Mouse (Mus musculus): ENCODE measurements around the gene Exoc4.

Gene Exoc4

GRCm38 (mm10) chr6:33763245-33763644 lies 514.4 kb downstream of the Exoc4 start:
- no peak for DNase-seq (ENCODE audit: low spot score)

- no peak for DNase-seq (ENCODE audit: low spot score)
Observed at GRCm38 (mm10) chr6:33763970-33764369, 515.1 kb downstream of the Exoc4 start.

DNA sequence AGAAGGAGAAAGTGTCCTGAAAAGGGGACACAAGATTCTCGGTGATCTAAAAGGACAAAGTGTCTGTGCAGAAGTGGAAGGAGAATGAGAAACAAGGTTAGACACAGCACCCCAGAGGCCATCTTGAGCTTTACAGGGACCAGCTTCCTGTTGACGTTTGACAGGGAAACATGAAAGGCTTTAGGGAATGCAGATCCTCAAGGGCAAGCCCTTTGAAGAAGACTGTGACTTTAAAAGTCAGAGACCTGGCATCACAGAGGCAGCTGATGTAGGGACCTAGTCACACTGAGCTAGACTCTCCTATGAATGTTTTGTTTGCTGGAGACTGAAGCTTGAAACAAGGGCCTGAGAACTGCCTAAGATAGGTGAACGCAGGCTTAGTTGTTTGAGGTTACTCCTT lies 520.4 kb downstream of the Exoc4 start:
- no peak for DNase-seq (ENCODE audit: low spot score)

- DNase-seq (ENCODE audit: low spot score): no peak
Observed at GRCm38 (mm10) chr6:33770021-33770420, 521.1 kb downstream of the Exoc4 start.

GRCm38 (mm10) chr6:33772551-33773315 lies 523.8 kb downstream of the Exoc4 start:
- DNase-seq (ENCODE audit: low spot score): no peak

DNA sequence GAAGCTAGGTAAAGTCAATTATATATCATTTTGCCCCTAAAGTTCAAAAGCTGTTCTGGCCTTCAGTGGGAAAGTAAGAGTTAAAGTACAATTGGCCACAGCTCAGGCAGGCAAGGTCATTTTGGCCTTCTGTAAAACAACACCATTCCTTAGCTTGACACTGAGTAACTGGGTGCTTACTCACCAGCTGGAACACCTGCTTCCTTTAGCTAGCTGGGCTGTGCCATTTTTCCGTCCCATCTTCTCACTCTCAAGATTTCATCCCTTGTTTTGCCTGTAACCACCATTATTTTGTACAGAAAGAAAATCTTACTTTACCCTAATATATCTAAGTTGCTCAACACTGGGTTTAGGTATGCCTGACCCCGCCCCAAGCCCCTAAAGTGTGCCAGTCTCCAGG lies 543.7 kb downstream of the Exoc4 start:
- no peak for DNase-seq (ENCODE audit: low spot score)

DNA sequence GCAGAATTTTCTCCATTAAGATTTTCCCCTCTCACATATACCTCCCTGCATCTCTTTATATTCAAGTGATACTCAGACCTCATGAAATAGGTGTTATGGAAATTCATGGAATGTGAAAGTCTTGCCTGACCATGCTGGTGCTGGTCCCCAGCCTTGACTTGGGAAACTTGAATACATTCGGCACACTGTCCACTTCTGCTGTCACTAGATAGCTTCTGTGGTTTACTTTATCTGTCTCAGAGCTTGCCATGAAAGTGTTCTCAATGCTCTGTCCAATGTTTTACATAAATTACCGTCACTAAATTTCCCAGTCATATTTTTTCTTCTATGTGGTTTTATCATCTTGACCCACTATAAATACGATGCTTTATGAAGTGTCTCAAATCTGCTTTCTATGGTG lies 552.4 kb downstream of the Exoc4 start:
- DNase-seq (ENCODE audit: low spot score): no peak

- no peak for DNase-seq (ENCODE audit: low spot score)
Observed at GRCm38 (mm10) chr6:33803481-33804098, 554.7 kb downstream of the Exoc4 start.

DNA sequence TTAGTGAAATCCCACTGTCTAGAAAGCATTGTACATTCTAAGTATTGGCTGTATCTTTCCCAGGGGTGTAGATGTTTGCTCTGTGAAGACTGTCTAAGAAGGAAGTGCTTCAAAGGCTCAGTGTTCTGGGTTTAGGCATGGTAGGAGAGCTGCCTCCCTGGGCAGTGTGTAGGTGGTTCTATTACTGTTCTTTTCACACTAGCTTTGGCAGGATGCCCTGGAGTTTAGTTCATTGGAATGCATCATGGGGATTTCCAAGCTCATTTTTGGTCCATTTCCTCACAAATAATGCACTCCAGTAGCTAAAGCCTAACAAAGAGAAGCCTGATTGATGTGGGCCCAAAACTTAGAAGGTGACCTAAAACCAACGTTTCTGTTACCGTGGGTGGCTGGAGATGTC lies 555.9 kb downstream of the Exoc4 start:
- DNase-seq (ENCODE audit: low spot score): peak; percentile 81

GRCm38 (mm10) chr6:33806072-33806782 lies 557.3 kb downstream of the Exoc4 start:
- no peak for DNase-seq (ENCODE audit: low spot score)

DNA sequence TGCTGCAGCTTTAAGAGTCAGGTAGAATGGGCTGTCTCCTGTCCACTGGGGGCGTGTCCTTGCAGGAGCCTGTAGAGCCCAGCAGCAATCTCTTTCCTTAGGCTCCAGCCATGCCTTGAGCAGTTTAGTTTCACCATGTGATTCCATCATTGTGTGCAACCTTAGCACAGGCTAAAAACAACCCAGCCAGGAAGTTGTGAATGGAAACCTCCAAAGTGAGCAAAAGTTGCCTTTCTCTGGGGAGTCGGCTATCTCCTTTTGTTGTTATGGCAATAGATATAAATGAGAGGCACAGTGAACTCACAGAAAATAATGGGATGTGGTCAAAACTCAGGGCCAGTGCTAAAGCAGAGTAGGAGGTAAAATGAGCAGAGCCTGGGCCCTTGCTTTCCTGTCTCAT lies 565.5 kb downstream of the Exoc4 start:
- no peak for DNase-seq (ENCODE audit: low spot score)

GRCm38 (mm10) chr6:33823171-33823570 lies 574.3 kb downstream of the Exoc4 start:
- DNase-seq (ENCODE audit: low spot score): no peak

DNA sequence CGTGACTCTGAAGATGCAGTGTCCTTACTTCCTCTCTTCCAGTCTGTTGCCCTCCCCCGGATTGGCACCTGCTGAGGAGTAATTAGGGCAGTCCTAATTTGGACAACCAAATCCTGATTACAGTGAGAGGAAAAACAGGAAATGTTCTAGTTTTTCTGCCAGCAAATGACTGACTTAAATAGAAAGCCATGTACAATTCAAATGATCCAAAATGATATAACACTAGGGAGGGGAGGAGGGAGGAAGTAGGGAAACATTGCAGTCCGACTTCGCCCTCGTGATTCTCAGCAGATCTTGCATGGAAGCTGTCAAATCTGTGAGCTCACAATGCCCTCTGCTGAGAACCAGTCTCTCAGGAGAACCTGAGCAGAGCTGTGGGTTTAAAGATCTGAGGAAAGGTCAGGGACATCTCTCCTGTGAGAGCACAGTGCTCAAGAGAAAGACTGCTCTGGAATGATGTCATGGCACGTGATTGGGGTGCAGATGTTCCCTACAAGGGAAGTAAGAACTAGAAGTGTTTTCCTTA lies 575.0 kb downstream of the Exoc4 start:
- no peak for DNase-seq (ENCODE audit: low spot score)

- DNase-seq (ENCODE audit: low spot score): no peak
Observed at GRCm38 (mm10) chr6:33828499-33828898, 579.6 kb downstream of the Exoc4 start.

DNA sequence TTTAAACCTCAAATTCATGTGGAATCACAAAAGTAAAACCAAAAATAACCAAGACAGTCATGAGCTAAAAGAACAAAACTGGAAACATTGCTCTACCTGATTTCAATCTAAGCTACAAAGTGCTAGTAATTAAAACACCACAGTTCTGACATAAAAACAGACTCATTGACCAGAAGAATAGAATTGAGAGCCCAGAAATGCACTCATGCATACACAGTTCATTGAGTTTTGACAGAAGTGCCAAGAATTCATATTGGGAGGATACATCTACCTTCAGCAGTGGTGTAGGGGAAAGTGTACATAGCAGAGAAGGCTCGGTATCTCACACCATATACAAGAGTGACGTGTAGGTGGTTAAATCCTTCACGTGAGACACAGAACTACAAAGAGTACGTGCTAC lies 580.4 kb downstream of the Exoc4 start:
- DNase-seq (ENCODE audit: low spot score): no peak

GRCm38 (mm10) chr6:33831276-33831675 lies 582.4 kb downstream of the Exoc4 start:
- no peak for DNase-seq (ENCODE audit: low spot score)

- DNase-seq (ENCODE audit: low spot score): no peak
Observed at GRCm38 (mm10) chr6:33832978-33833377, 584.1 kb downstream of the Exoc4 start.

DNA sequence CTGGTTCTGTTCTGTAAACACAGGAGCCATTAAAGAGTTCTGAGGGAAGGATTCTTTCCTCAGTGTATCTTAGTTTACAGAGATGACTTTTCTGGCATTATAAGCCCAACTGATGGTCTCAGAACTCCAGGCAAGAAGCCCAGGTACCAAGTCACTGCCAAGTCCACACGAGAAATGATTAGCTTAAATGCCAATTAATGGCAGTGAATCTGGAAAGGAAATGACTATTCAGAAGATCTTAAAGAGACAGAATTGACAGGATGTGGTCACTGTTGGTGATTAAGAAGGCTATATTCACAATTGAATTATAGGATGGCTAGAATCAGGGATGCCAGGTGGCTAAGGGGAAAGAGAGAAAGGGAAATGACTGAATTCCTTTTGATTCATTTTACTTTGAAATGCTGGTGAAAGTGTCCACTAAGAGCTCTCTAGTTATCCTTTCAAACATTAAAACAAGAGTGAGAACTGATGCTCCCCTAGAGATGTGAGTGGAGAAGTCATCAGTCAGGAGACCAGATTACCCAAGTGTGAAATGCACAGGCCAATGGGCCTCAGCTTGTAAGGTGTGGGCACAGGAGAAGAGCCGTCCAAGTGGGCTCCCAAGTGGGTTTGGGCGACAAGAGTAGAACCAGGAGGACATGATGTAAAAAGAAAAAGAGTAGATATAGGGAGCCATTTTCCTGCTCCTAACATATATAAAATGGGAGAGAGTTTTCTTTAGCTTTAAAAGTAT lies 587.3 kb downstream of the Exoc4 start:
- DNase-seq (ENCODE audit: low spot score): no peak

DNA sequence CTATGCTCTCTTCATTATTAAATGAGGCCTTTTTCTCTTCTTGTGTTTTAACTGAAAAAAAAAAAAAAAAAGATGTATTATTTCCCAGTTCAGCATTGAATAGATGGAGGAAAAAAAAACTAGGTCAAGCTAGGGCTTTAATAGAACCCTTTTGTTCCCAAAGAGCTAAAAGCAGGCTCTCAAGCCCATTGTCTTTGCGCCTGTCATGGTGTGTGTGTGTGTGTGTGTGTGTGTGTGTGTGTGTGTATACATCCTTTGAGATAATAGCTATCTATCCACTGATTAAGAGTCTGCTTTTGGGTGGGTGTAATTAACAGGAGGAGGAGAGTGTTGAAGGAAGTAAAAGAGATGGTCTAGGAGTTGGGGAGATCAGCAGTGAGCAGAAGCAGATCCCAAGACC lies 594.0 kb downstream of the Exoc4 start:
- no peak for DNase-seq (ENCODE audit: low spot score)

DNA sequence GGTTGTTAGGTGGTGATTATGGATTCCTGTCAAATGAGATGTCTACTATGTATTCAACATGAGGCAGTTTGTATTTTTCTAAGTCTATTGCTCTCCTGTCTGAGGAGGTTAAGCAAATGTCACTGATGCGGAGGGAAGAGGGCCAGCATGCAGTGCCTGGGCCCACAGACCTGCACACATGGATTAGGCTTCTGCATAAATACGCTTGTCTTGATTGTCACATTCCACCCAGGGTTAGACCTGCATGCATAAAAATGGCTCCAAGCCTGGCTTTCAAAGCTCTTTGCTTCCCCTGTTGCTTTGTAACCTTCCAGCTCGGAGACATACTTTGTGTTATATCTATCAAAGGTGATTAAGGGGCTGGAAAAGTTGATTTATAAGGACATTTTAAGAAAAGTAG lies 610.2 kb downstream of the Exoc4 start:
- DNase-seq (ENCODE audit: low spot score): no peak

DNA sequence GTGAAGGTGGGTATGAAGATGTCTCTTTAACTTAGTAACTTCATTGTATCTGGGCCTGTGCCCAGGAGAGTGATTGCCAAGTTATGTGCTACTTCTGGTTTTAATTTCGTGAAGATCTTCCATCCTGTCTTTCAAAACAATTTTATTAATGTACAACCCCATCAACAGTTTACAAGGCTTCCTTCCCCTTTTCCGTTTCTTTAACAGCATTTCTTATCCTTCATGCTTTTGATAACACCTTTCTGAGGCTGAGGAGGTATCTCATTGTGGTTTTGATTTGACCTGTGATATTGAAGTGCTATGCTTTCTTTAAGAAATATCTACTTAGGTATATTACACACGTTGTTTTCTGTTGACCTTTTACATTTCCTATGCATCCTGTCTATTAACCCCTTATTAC lies 616.9 kb downstream of the Exoc4 start:
- no peak for DNase-seq (ENCODE audit: low spot score)

GRCm38 (mm10) chr6:33866901-33867580 lies 618.2 kb downstream of the Exoc4 start:
- no peak for DNase-seq (ENCODE audit: low spot score)
